In genomic region chr19:45591704-45592103, GRCm38 (mm10) we compare ENCODE assay signal across 8 mouse cellular contexts. TPM values are rescaled to one million over a fixed set of nuclear protein-coding genes. Genes with fewer than 3 reads are reported as not detected.
A peak's percentile ranks its signal among the peaks of the same experiment; 100 is the strongest.
DNase-seq lines count a peak whose midpoint lies in the region; ATAC-seq and TF ChIP-seq lines count a peak whose summit lies in the region.

No protein-coding gene starts in this region.

- DNase-seq in layer of hippocampus, adult 9-11 months, result peak; percentile 76
- no peak for DNase-seq in layer of hippocampus, postnatal 10 days (ENCODE audit: low spot score in 2 of 2)
- DNase-seq in cerebellum, adult 9-10 months, result peak; percentile 64
- peak; percentile 77 to 80 for DNase-seq in kidney, postnatal 25 days
- DNase-seq in right cerebral cortex, postnatal 25 days, result no peak
- DNase-seq in forebrain, postnatal 0 days, result no peak
- no peak for DNase-seq in layer of hippocampus, postnatal 25 days (ENCODE audit: extremely low spot score in 1 of 2, low spot score in 1 of 2)

- H3K4me2 ChIP-seq in stomach, embryonic 16.5 days (ENCODE audit: low read depth, low read length), result 0 out of 2 replicates have a peak overlapping the region, but pooled peaks have one; percentile 15
- H3K4me2 ChIP-seq in forebrain, postnatal 0 days (ENCODE audit: low read depth), result no peak overlapping the region

- no peaks in the 10 kb centered on the region for H3K9me3 ChIP-seq in stomach, embryonic 16.5 days (replicated peaks; ENCODE audit: control insufficient read depth, low read length)
- H3K9me3 ChIP-seq in forebrain, postnatal 0 days (ENCODE audit: low read length), result no peaks in the 10 kb centered on the region

- H3K27me3 ChIP-seq in stomach, embryonic 16.5 days (ENCODE audit: control insufficient read depth, insufficient read depth, low read length), result no peaks in the 10 kb centered on the region
- peaks cover 14% of the 10 kb centered on the region; the same call in 1 of the 2 replicates for H3K27me3 ChIP-seq in forebrain, postnatal 0 days (ENCODE audit: insufficient read depth, low read length)

- H3K36me3 ChIP-seq in stomach, embryonic 16.5 days (ENCODE audit: control insufficient read depth, insufficient read depth, low read length), result no peaks in the 10 kb centered on the region
- peaks cover 13% of the 10 kb centered on the region for H3K36me3 ChIP-seq in forebrain, postnatal 0 days (ENCODE audit: insufficient read depth)

- ATAC-seq in stomach, embryonic 16.5 days (ENCODE audit: insufficient read depth, low FRiP score), result no peak; the same call in 1 of the 2 replicates
- no peak for ATAC-seq in forebrain, postnatal 0 days

- peaks cover 17% of the 10 kb centered on the region for H3K4me1 ChIP-seq in stomach, embryonic 16.5 days (ENCODE audit: control insufficient read depth, insufficient read depth, low read length)
- no peaks in the 10 kb centered on the region for H3K4me1 ChIP-seq in forebrain, postnatal 0 days (ENCODE audit: insufficient read depth)

- H3K9ac ChIP-seq in stomach, embryonic 16.5 days (ENCODE audit: low read length), result 0 out of 2 replicates have a peak overlapping the region, but pooled peaks have one; percentile 26
- H3K9ac ChIP-seq in forebrain, postnatal 0 days, result no peak overlapping the region

- no peak overlapping the region for H3K4me3 ChIP-seq in stomach, embryonic 16.5 days (replicated peaks; ENCODE audit: low read length)
- H3K4me3 ChIP-seq in forebrain, postnatal 0 days (ENCODE audit: low read depth, low read length), result no peak overlapping the region

- 55% methylated on average over 7 of the region's 7 CpGs for WGBS in stomach, embryonic 16.5 days
- WGBS in forebrain, postnatal 0 days, result 82% methylated on average over 7 of the region's 7 CpGs

- no peak for TF ChIP-seq CTCF in forebrain, postnatal 0 days (IDR thresholded peaks at IDR 0.05; ENCODE audit: low read depth)

- H3K27ac ChIP-seq in stomach, embryonic 16.5 days (ENCODE audit: low read length), result peak overlapping the region; percentile 62
- H3K27ac ChIP-seq in forebrain, postnatal 0 days (ENCODE audit: low read depth, low read length), result no peak overlapping the region

RNA-seq across cellular contexts. Expression of gene Gm17018, which starts 31.3 kb away (rescaled TPM):
- total RNA-seq in layer of hippocampus, postnatal 10 days (2021), result 10 to 100 TPM; 55.6 to 56.4 TPM
- 40.1 and 43.4 TPM in 2 replicates for polyA plus RNA-seq in stomach, embryonic 16.5 days (2015; fragmentation: Nextera tagmentation; extraction: Ambion mirVana)
- 20.7 and 26.4 TPM in 2 replicates for total RNA-seq in forebrain, postnatal 0 days (2014; rRNA removed)
- polyA plus RNA-seq in forebrain, postnatal 0 days (2015; fragmentation: Nextera tagmentation; extraction: Ambion mirVana), result 61.4 and 69.6 TPM in 2 replicates
- 10 to 100 TPM; 58.9 to 62.1 TPM for total RNA-seq in layer of hippocampus, postnatal 25 days (2021)

RNA-seq across cellular contexts. Expression of gene Poll, which starts 31.4 kb away (rescaled TPM):
- 1 to 10 TPM; 6.9 to 8.8 TPM for total RNA-seq in layer of hippocampus, postnatal 10 days (2021)
- 12.5 and 13.2 TPM in 2 replicates for polyA plus RNA-seq in stomach, embryonic 16.5 days (2015; fragmentation: Nextera tagmentation; extraction: Ambion mirVana)
- 10.9 and 11.8 TPM in 2 replicates for total RNA-seq in forebrain, postnatal 0 days (2014; rRNA removed)
- polyA plus RNA-seq in forebrain, postnatal 0 days (2015; fragmentation: Nextera tagmentation; extraction: Ambion mirVana), result 9.1 and 10.8 TPM in 2 replicates
- total RNA-seq in layer of hippocampus, postnatal 25 days (2021), result 1 to 10 TPM; 8.3 to 9.4 TPM

Comparison
In these comparisons a context has a peak if more than half of its experiments do, and no peak if none do; other contexts are left out.
1. DNase-seq: peak in layer of hippocampus, adult 9-11 months (single experiment), cerebellum, adult 9-10 months (single experiment) and kidney, postnatal 25 days (2 of 2); none in layer of hippocampus, postnatal 10 days (0 of 2), right cerebral cortex, postnatal 25 days (single experiment), forebrain, postnatal 0 days (single experiment) and layer of hippocampus, postnatal 25 days (0 of 2).